Mouse (Mus musculus) lung, embryonic 16.5 days (tissue): Measurements from ENCODE around the gene Rbfox2. TPM values are rescaled to one million over a fixed set of nuclear protein-coding genes. Genes with fewer than 3 reads are reported as not detected.

Experiments used
- ATAC-seq: fragments of 200-750 bp; cut with Nextera tagmentation; 2 replicates; pipeline ENCODE4 v1.8.0; 2017; ENCODE audit warnings: low read depth, mild to moderate bottlenecking, moderate library complexity
- H3K27ac ChIP-seq: fragments of 300-500 bp; sonication (generic); 2 replicates; pipeline ENCODE4 v1.5.1; 2014; ENCODE audit warnings: mild to moderate bottlenecking, control low read depth, low read length
- H3K27me3 ChIP-seq: fragments of 300-500 bp; sonication (generic); 2 replicates; pipeline ENCODE4 v1.6.1; 2014; ENCODE audit warnings: low read depth, low read length, mixed read lengths; ENCODE audit not compliant: control insufficient read depth, insufficient read depth
- H3K36me3 ChIP-seq: fragments of 300-500 bp; sonication (generic); 2 replicates; pipeline ENCODE4 v1.6.1; 2014; ENCODE audit warnings: low read length; ENCODE audit not compliant: control insufficient read depth, insufficient read depth
- H3K4me1 ChIP-seq: fragments of 300-500 bp; sonication (generic); replicated peaks from 2 replicates; pipeline ENCODE4 v1.6.1; 2014; ENCODE audit warnings: low read length, mixed read lengths; ENCODE audit not compliant: control insufficient read depth, insufficient read depth
- H3K4me2 ChIP-seq: fragments of 300-500 bp; sonication (generic); 2 replicates; pipeline ENCODE4 v1.6.1; 2014; ENCODE audit warnings: low read depth, low read length, control low read depth
- H3K4me3 ChIP-seq: fragments of 300-500 bp; sonication (generic); 2 replicates; pipeline ENCODE4 v1.5.1; 2014; ENCODE audit warnings: mild to moderate bottlenecking, low read length, control low read depth
- H3K9ac ChIP-seq: fragments of 300-500 bp; sonication (generic); 2 replicates; pipeline ENCODE4 v1.6.1; 2014; ENCODE audit warnings: low read length, control low read depth
- H3K9me3 ChIP-seq: fragments of 300-500 bp; sonication (generic); 2 replicates; pipeline ENCODE4 v1.6.1; 2016; ENCODE audit warnings: low read length; ENCODE audit not compliant: control insufficient read depth
- WGBS: fragments of 180-500 bp; shearing (Covaris S2); extraction: QIAGEN DNeasy Blood & Tissue Kit; methylation state at CpG from one replicate; pipeline ENCODE4 v1.1.7; 2014; 5-methylcytosine and 5-hydroxymethylcytosine counted together
- polyA plus RNA-seq: library from polyadenylated mRNA; unstranded; fragments of >200 nt; fragmentation: Nextera tagmentation; extraction: Ambion mirVana; gene quantifications from 2 replicates; pipeline ENCODE4 v1.2.1, GENCODE M21; 2015

Rbfox2 gene
- polyA plus RNA-seq, 1 experiment from 2014 or later = 41.9 TPM

GRCm38 (mm10) chr15:77146942-77147341, 159.9 kb downstream of the Rbfox2 start:
- H3K4me1 ChIP-seq = peaks cover 36% of the 10 kb centered on the region
- H3K27me3 ChIP-seq = no peaks in the 10 kb centered on the region
- H3K36me3 ChIP-seq = no peaks in the 10 kb centered on the region
- 88% methylated on average over 4 of the region's 4 CpGs for WGBS
- no peak overlapping the region for H3K4me2 ChIP-seq
- H3K9me3 ChIP-seq = no peaks in the 10 kb centered on the region
- no peak overlapping the region for H3K9ac ChIP-seq
- H3K27ac ChIP-seq = no peak overlapping the region
- no peak overlapping the region for H3K4me3 ChIP-seq
- ATAC-seq = no peak

GRCm38 (mm10) chr15:77144960-77145359, 161.8 kb downstream of the Rbfox2 start:
- Histone ChIP-seq H3K4me2 (no peak overlapping the region), H3K36me3 (no peaks in the 10 kb centered on the region), H3K4me3 (no peak overlapping the region), H3K27me3 (no peaks in the 10 kb centered on the region), H3K9me3 (no peaks in the 10 kb centered on the region), H3K9ac (no peak overlapping the region), H3K4me1 (peaks cover 22% of the 10 kb centered on the region), H3K27ac (no peak overlapping the region)
- no peak for ATAC-seq
- 96% methylated on average over 1 of the region's 1 CpGs for WGBS

DNA sequence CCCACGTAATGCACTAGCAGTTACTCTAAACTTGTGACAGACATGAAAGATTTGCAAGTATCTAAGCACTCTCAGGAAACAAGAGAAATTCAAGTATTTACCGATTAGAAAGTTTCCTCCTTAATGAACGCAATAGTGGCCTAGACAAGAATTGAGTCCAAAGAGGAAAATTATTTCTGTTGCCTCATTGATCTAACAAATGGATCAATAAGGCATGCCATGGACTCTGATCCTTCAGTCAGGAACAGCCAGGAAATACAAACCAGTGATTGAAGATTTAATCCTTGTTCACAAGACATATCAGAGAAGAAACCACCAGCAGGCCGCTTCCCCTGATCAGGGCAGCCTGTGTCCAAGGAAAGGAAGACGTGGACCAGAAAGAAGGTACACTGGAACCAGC, 164.0 kb downstream of the Rbfox2 start:
- Histone ChIP-seq H3K9me3 (no peaks in the 10 kb centered on the region), H3K36me3 (no peaks in the 10 kb centered on the region), H3K4me1 (peaks cover 10% of the 10 kb centered on the region), H3K27ac (no peak overlapping the region; the same call in 1 of the 2 replicates), H3K4me2 (no peak overlapping the region), H3K4me3 (no peak overlapping the region), H3K27me3 (no peaks in the 10 kb centered on the region), H3K9ac (no peak overlapping the region)
- no peak for ATAC-seq
- WGBS = 74% methylated on average over 5 of the region's 5 CpGs

- H3K27ac ChIP-seq = no peak overlapping the region; the same call in 1 of the 2 replicates
- no peaks in the 10 kb centered on the region for H3K9me3 ChIP-seq
- H3K4me3 ChIP-seq = no peak overlapping the region
- no peak overlapping the region for H3K4me2 ChIP-seq
- no peaks in the 10 kb centered on the region for H3K36me3 ChIP-seq
- peaks cover 10% of the 10 kb centered on the region for H3K4me1 ChIP-seq
- no peak overlapping the region for H3K9ac ChIP-seq
- ATAC-seq = no peak
- no peaks in the 10 kb centered on the region for H3K27me3 ChIP-seq
- WGBS = 51% methylated on average over 6 of the region's 6 CpGs
Observed at GRCm38 (mm10) chr15:77142352-77142751, 164.5 kb downstream of the Rbfox2 start.

DNA sequence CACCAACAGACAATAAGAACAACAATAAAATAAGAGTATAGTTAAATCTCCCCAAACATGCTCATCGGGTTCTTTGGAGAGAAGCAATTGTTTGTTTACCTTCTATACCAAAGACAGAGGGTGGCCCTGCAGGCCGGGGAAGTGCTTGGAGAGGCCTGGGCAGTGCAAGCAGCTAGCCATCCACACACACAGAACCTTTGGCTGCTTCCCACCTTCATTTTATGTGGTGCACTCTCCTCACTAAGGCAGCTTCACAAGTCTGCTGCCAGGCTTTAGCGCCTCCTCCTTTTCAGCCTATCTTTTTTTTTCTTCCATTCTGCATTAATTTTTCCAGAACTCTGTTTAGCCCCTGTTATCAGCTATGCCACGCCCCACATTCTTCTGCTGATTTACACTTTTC, 165.1 kb downstream of the Rbfox2 start:
- H3K4me2 ChIP-seq = no peak overlapping the region
- no peaks in the 10 kb centered on the region for H3K27me3 ChIP-seq
- H3K27ac ChIP-seq = no peak overlapping the region
- H3K4me1 ChIP-seq = peaks cover 10% of the 10 kb centered on the region
- 37% methylated on average over 4 of the region's 4 CpGs for WGBS
- no peaks in the 10 kb centered on the region for H3K36me3 ChIP-seq
- no peak for ATAC-seq
- no peak overlapping the region for H3K4me3 ChIP-seq
- H3K9ac ChIP-seq = no peak overlapping the region
- no peaks in the 10 kb centered on the region for H3K9me3 ChIP-seq

DNA sequence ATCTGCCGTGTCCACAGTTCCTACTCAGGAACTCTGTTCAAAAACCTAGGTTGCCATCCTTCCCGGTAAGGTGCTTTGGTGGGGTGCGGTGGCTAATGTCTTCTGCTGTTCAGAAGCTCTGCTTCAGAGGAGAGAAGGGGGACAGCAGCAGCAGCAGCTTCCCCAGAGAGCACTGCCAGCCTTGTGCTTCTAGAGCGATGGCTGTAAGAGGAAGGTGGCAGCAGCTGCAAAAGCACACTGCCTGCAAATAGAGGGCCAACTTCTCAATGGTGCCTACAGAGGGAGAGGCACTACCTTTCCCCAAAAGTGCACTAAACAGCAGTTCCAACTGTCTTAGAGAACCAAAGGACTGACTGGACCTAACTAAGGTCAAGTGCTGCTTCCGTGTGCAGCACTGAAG, 168.5 kb downstream of the Rbfox2 start:
- H3K4me3 ChIP-seq = no peak overlapping the region
- H3K27me3 ChIP-seq = no peaks in the 10 kb centered on the region
- H3K36me3 ChIP-seq = peaks cover 9% of the 10 kb centered on the region
- H3K27ac ChIP-seq = no peak overlapping the region
- no peak overlapping the region for H3K4me2 ChIP-seq
- H3K4me1 ChIP-seq = peaks cover 10% of the 10 kb centered on the region
- peaks cover 5% of the 10 kb centered on the region; the same call in 1 of the 2 replicates for H3K9me3 ChIP-seq
- no peak for ATAC-seq
- WGBS = 62% methylated on average over 5 of the region's 5 CpGs
- H3K9ac ChIP-seq = no peak overlapping the region

DNA sequence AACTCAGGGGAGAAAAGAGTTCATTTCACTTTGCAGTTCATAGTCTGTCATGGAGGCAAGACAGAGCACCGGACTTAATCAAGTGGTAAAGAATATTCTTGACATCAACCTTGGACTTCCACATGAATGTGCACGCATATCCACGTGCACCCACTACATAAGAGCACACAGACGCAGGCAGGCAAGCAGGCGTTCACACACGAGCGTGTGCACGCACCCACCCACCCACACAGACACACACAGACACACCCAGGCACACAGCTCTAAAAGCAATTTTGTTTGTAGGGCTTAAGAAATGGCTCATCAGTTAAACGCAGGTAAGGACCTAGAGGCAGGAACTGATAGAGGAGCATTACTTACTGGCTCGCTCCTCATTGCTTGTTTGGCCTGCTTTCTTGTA, 172.3 kb downstream of the Rbfox2 start:
- Histone ChIP-seq H3K9me3 (peaks cover 5% of the 10 kb centered on the region; the same call in 1 of the 2 replicates), H3K27me3 (no peaks in the 10 kb centered on the region), H3K4me1 (no peaks in the 10 kb centered on the region), H3K27ac (no peak overlapping the region), H3K4me2 (no peak overlapping the region), H3K36me3 (peaks cover 25% of the 10 kb centered on the region), H3K4me3 (no peak overlapping the region), H3K9ac (no peak overlapping the region)
- 98% methylated on average over 10 of the region's 10 CpGs for WGBS
- no peak for ATAC-seq

- Histone ChIP-seq H3K4me2 (no peak overlapping the region), H3K4me1 (no peaks in the 10 kb centered on the region), H3K27me3 (no peaks in the 10 kb centered on the region), H3K4me3 (no peak overlapping the region), H3K9me3 (no peaks in the 10 kb centered on the region; the same call in 1 of the 2 replicates), H3K27ac (no peak overlapping the region), H3K9ac (no peak overlapping the region), H3K36me3 (peaks cover 15% of the 10 kb centered on the region)
- ATAC-seq = no peak
- 86% methylated on average over 8 of the region's 8 CpGs for WGBS
Observed at GRCm38 (mm10) chr15:77129154-77129553, 177.7 kb downstream of the Rbfox2 start.

DNA sequence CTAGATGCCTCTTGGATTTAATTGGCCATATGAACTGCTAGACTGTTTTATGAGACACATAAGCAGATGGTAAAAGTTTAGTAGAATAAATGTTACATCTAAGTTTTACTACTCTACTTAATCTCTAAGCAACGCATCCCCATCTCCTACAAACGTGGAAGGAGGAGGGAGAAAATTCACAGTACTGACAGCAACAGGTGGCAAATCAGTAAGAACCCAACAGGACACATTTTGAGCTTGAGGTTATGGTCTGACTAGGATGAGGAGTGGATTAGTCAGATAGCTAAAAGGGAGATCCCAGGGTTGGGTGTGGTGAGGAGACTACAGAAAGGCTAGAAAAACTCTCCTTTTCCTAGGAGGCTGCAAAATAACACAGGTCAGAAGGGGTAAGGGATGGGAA, 179.1 kb downstream of the Rbfox2 start:
- no peaks in the 10 kb centered on the region for H3K9me3 ChIP-seq
- peaks cover 5% of the 10 kb centered on the region for H3K4me1 ChIP-seq
- H3K27me3 ChIP-seq = no peaks in the 10 kb centered on the region
- 81% methylated on average over 2 of the region's 2 CpGs for WGBS
- no peak overlapping the region for H3K4me3 ChIP-seq
- H3K4me2 ChIP-seq = no peak overlapping the region
- ATAC-seq = no peak
- H3K36me3 ChIP-seq = peaks cover 14% of the 10 kb centered on the region
- no peak overlapping the region for H3K27ac ChIP-seq
- no peak overlapping the region for H3K9ac ChIP-seq

GRCm38 (mm10) chr15:77126674-77127073, 180.1 kb downstream of the Rbfox2 start:
- 84% methylated on average over 3 of the region's 3 CpGs for WGBS
- Histone ChIP-seq H3K4me1 (peaks cover 10% of the 10 kb centered on the region), H3K4me2 (no peak overlapping the region), H3K4me3 (no peak overlapping the region), H3K9ac (no peak overlapping the region), H3K27ac (no peak overlapping the region), H3K9me3 (no peaks in the 10 kb centered on the region), H3K27me3 (no peaks in the 10 kb centered on the region), H3K36me3 (peaks cover 3% of the 10 kb centered on the region; the same call in 1 of the 2 replicates)
- ATAC-seq = no peak
